Comparison of ENCODE assay signal across 24 mouse cellular contexts in the genomic region with DNA sequence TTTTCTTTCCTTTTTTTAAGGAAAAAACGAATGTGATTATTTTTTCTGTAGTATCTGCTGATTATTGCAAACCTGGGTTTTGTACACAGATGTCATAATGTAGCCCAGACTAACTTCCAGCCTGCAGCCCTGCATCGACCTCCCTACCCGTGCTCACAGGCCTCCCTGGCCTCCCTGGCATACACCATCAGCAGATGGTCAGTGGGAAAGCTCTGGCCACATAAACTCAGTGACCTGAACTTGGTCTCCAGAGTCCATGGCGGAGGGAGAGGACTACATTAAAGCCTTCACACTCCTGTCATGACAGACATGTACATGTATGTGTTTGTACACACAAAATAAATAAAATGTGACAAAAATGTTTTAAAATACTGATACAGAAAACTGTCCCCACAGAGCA.
DNase-seq lines count a peak whose midpoint lies in the region; ATAC-seq and TF ChIP-seq lines count a peak whose summit lies in the region.
"Had no signal": no experiment of that assay in that cellular context is flagged by ENCODE, and none has a peak within 500 bp of the region (broad histone marks: within the 10 kb centered on the region; RNA-seq: fewer than 3 reads in every experiment).

No protein-coding gene starts in this region.

- H3K4me3 ChIP-seq in cerebellum, adult 2 months (replicated peaks; ENCODE audit: insufficient read depth, low read depth, low read length) = no peak overlapping the region
- H3K4me3 ChIP-seq: embryonic facial prominence, embryonic 10.5 days; embryonic facial prominence, embryonic 13.5 days; forebrain, embryonic 10.5 days; forebrain, embryonic 13.5 days; hindbrain, embryonic 12.5 days; hindbrain, embryonic 15.5 days had no signal

- no peak for ATAC-seq in erythroblast, adult 5-6 weeks (replicated peaks; ENCODE audit: low FRiP score, poor library complexity, severe bottlenecking)
- ATAC-seq: forebrain, embryonic 13.5 days; forebrain, embryonic 16.5 days; intestine, postnatal 0 days; Patski had no signal

- H3K4me1 ChIP-seq in cerebellum, adult 2 months (ENCODE audit: control insufficient read depth, insufficient read depth, low read length) = peaks cover 26% of the 10 kb centered on the region
- H3K4me1 ChIP-seq: embryonic facial prominence, embryonic 10.5 days; embryonic facial prominence, embryonic 13.5 days; hindbrain, embryonic 12.5 days; hindbrain, embryonic 15.5 days had no signal

- no peak for TF ChIP-seq CTCF in cerebellum, adult 2 months (IDR thresholded peaks at IDR 0.05; ENCODE audit: borderline replicate concordance, insufficient read depth, low read depth, low read length)

- WGBS in cerebellum, adult 2 months = 17% methylated on average over 4 of the region's 4 CpGs

- no peak for TF ChIP-seq POLR2A in cerebellum, adult 2 months (IDR thresholded peaks at IDR 0.05; ENCODE audit: borderline replicate concordance, insufficient read depth, low read length)

- H3K27me3 ChIP-seq in cerebellum, adult 2 months (ENCODE audit: control insufficient read depth, insufficient read depth, low read length) = no peaks in the 10 kb centered on the region
- H3K27me3 ChIP-seq: CH12.LX; embryonic facial prominence, embryonic 13.5 days; forebrain, embryonic 13.5 days; hindbrain, embryonic 12.5 days; hindbrain, embryonic 15.5 days; Patski had no signal

- DNase-seq in cerebellum, adult 11-12 months = peak; percentile 50
- DNase-seq in cerebellum, postnatal 4 days (ENCODE audit: low spot score in 2 of 2) = no peak
- DNase-seq in cerebellum, adult 2 months = peak; percentile 50 to 71
- DNase-seq in cerebellum, postnatal 14 days = peak; percentile 25 to 49
- no peak for DNase-seq in testis, postnatal 14 days (ENCODE audit: low spot score)
- DNase-seq in ovary, postnatal 36 days (ENCODE audit: low spot score) = no peak
- DNase-seq: adrenal gland, postnatal 10 days; B cell, adult 2 months; embryo, embryonic 11 days; gastrocnemius, postnatal 10 days; gastrocnemius, postnatal 36 days; heart, adult 11 months; kidney, adult 8-10 months had no signal

- H3K27ac ChIP-seq in cerebellum, adult 2 months (ENCODE audit: insufficient read depth, low read length) = peak overlapping the region; percentile 17; the same call in 1 of the 2 replicates
- H3K27ac ChIP-seq: embryonic facial prominence, embryonic 10.5 days; embryonic facial prominence, embryonic 13.5 days; forebrain, embryonic 10.5 days; forebrain, embryonic 13.5 days; hindbrain, embryonic 12.5 days; hindbrain, embryonic 15.5 days had no signal

Comparison
In these comparisons a context has a peak if more than half of its experiments do, and no peak if none do; other contexts are left out.
1. DNase-seq: peak in cerebellum, adult 11-12 months (single experiment), cerebellum, adult 2 months (2 of 2) and cerebellum, postnatal 14 days (2 of 2); none in cerebellum, postnatal 4 days (0 of 2), testis, postnatal 14 days (single experiment) and ovary, postnatal 36 days (single experiment).